Mouse (Mus musculus): ENCODE data around the gene Rpl21. TPM values are rescaled to one million over a fixed set of nuclear protein-coding genes. Genes with fewer than 3 reads are reported as not detected.

Rpl21 gene
- total and polyA plus RNA-seq, 3 experiments, result 70.7 to 468 TPM; not detected in 1

DNA sequence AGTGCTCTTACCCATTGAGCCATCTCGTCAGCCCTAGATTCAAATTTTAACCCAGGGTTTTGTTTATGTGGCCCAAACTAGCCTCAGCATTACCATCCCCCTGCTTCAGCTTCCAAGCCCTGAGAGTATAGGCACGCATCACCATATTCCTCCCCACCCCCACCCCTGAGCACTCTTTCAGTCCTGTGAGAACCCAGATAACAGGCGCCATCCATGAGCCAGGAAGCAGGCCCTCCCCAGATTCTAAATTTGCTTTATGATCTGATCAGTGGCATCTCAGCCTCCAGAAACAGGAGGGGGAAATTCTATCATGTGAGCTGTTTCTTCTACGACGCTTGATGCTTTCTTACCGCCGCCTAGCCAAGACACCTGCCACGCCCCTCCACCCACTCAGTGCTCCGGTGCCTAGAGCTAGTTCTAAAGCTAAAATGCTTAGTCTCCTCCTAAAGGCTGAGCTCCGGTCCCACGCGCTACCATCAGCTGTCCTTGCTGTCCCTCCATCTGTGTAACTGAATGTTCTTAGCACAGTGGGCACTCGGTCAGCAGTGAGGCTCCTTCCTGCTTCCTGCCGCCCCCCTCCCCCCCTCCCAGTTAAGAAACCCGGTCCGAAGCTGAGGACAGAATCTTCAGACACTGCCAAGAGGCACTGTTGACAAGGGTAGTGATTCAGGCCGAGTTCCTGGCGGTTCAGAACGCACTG lies 34.7 kb downstream of the Rpl21 start (continued):
- TF ChIP-seq ZMIZ1 (IDR thresholded peaks at IDR 0.05; ENCODE audit: low read depth, low read length) (no peak), TAL1 (IDR thresholded peaks at IDR 0.05; ENCODE audit: low read length) (peak; percentile 91), POLR2AphosphoS2 (IDR thresholded peaks at IDR 0.05; ENCODE audit: low read length) (peak; percentile 78; the same call in 1 of the 2 replicates), MYB (IDR thresholded peaks at IDR 0.05; ENCODE audit: low read depth, low read length) (peak; percentile 32; the same call in 1 of the 2 replicates), ZKSCAN1 (IDR thresholded peaks at IDR 0.05; ENCODE audit: low read depth, low read length) (no peak), MEF2A (IDR thresholded peaks at IDR 0.05; ENCODE audit: extremely low read depth, insufficient replicate concordance, low read depth, low read length, poor library complexity, severe bottlenecking) (peak; percentile 91; the same call in 1 of the 2 replicates), MXI1 (IDR thresholded peaks at IDR 0.05; ENCODE audit: low read depth, low read length) (peak; percentile 85), NELFE (IDR thresholded peaks at IDR 0.05; ENCODE audit: low read depth, low read length) (peak; percentile 50; the same call in 1 of the 2 replicates)

- H3K9ac ChIP-seq (ENCODE audit: control insufficient read depth, low read depth, low read length, poor library complexity, severe bottlenecking), result peak overlapping the region; percentile 55
- no peaks in the 10 kb centered on the region for H3K79me2 ChIP-seq (ENCODE audit: control insufficient read depth, insufficient read depth, low read length, poor library complexity)
- peak overlapping the region; percentile 84 for H3K27ac ChIP-seq (ENCODE audit: control insufficient read depth, low read depth, low read length)
- H3K27me3 ChIP-seq (ENCODE audit: control insufficient read depth in 1 of 2, insufficient read depth in 2 of 2, low read length in 2 of 2), result no peaks in the 10 kb centered on the region
- H3K4me1 ChIP-seq (ENCODE audit: control insufficient read depth in 1 of 2, insufficient read depth in 2 of 2, low read length in 2 of 2), result peaks cover 11 to 25% of the 10 kb centered on the region in 2 experiments
- DNase-seq (ENCODE audit: low read depth, low spot score), result no peak
- H3K36me3 ChIP-seq (ENCODE audit: control insufficient read depth in 1 of 2, insufficient read depth in 2 of 2, low read length in 2 of 2), result peaks cover 0 to 17% of the 10 kb centered on the region in 2 experiments; a peak in 2 of 4 replicates
- peak overlapping the region; percentile 39 to 45; a peak in 3 of 4 replicates for H3K4me3 ChIP-seq (ENCODE audit: control insufficient read depth in 1 of 2, insufficient read depth in 1 of 2, low read depth in 2 of 2, low read length in 2 of 2)
- TF ChIP-seq EP300 (IDR thresholded peaks at IDR 0.05; ENCODE audit: low read depth in 1 of 2, low read length in 2 of 2) (0 out of 4 replicates have a peak, but pooled peaks of 1 of the 2 experiments have one; percentile 29), E2F4 (IDR thresholded peaks at IDR 0.05; ENCODE audit: borderline replicate concordance, low read depth, low read length) (no peak), RAD21 (IDR thresholded peaks at IDR 0.05; ENCODE audit: low read depth, low read length) (no peak), GABPA (IDR thresholded peaks at IDR 0.05; ENCODE audit: low read depth, low read length) (0 out of 2 replicates have a peak, but pooled peaks have one; percentile 34), MAX (IDR thresholded peaks at IDR 0.05; ENCODE audit: low read length) (0 out of 2 replicates have a peak, but pooled peaks have one; percentile 22), MXI1 (IDR thresholded peaks at IDR 0.05; ENCODE audit: low read depth, low read length) (peak; percentile 17; the same call in 1 of the 2 replicates), TBP (IDR thresholded peaks at IDR 0.05; ENCODE audit: low read depth, low read length) (no peak)
- H3K9me3 ChIP-seq (replicated peaks; ENCODE audit: insufficient read depth, low read length), result no peaks in the 10 kb centered on the region
Measured at GRCm38 (mm10) chr5:146867946-146868314, 35.2 kb downstream of the Rpl21 start.

DNA sequence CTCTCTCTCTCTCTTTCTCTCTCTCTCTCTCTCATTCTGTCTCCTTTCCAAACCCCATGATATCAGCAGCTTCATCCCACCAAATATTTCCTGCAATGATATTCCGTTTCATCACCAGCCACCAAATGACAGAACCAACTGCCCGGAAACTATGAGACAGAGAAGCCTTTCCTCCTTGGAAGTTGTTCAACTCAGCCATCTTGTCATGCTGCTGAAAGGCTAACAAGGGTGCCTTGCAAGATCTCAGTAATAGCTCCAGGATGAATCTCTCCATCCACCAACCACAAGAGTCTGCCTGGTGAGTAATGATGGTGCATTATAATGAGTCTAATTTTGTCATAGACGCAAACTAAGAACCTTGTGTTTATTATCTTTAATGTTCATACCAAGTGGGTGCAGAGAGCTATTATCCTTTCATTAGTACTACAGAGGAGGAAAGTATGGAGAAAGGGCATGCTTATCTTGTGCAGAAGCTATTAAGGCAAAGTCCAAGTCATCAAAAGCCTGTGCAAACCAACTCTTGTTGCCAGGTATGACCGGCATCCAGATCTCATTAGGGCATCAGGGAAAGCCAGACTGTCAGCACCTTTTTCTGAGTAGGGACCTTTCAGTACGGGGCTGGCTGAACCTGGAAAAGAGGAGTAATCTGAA lies 40.4 kb downstream of the Rpl21 start:
- no peak overlapping the region for H3K27ac ChIP-seq (ENCODE audit: control insufficient read depth, low read depth, low read length)
- H3K9ac ChIP-seq (ENCODE audit: control insufficient read depth, low read depth, low read length, poor library complexity, severe bottlenecking), result no peak overlapping the region
- peaks cover 0 to 9% of the 10 kb centered on the region in 2 experiments; a peak in 2 of 4 replicates for H3K36me3 ChIP-seq (ENCODE audit: control insufficient read depth in 1 of 2, insufficient read depth in 2 of 2, low read length in 2 of 2)
- no peak for DNase-seq (ENCODE audit: low read depth, low spot score)
- no peaks in the 10 kb centered on the region for H3K9me3 ChIP-seq (replicated peaks; ENCODE audit: insufficient read depth, low read length)
- no peaks in the 10 kb centered on the region for H3K79me2 ChIP-seq (ENCODE audit: control insufficient read depth, insufficient read depth, low read length, poor library complexity)
- peak; percentile 47; the same call in 1 of the 2 replicates for TF ChIP-seq TCF12 (IDR thresholded peaks at IDR 0.05; ENCODE audit: low read depth, low read length)
- 0 out of 2 replicates have a peak, but pooled peaks have one; percentile 26 for TF ChIP-seq ETS1 (IDR thresholded peaks at IDR 0.05; ENCODE audit: low read depth, low read length)
- TF ChIP-seq EP300 (IDR thresholded peaks at IDR 0.05; ENCODE audit: low read depth in 1 of 2, low read length in 2 of 2), result peak; percentile 24 to 29; a peak in 1 of 4 replicates
- peak; percentile 39; the same call in 1 of the 2 replicates for TF ChIP-seq GATA1 (IDR thresholded peaks at IDR 0.05; ENCODE audit: low read depth, low read length)
- TF ChIP-seq SIN3A (IDR thresholded peaks at IDR 0.05; ENCODE audit: low read length), result no peak
- TF ChIP-seq CHD1 (IDR thresholded peaks at IDR 0.05; ENCODE audit: low read depth, low read length), result no peak
- H3K4me3 ChIP-seq (ENCODE audit: control insufficient read depth in 1 of 2, insufficient read depth in 1 of 2, low read depth in 2 of 2, low read length in 2 of 2), result no peak overlapping the region
- no peaks in the 10 kb centered on the region for H3K27me3 ChIP-seq (ENCODE audit: control insufficient read depth in 1 of 2, insufficient read depth in 2 of 2, low read length in 2 of 2)
- peaks cover 7 to 11% of the 10 kb centered on the region in 2 experiments for H3K4me1 ChIP-seq (ENCODE audit: control insufficient read depth in 1 of 2, insufficient read depth in 2 of 2, low read length in 2 of 2)
